Comparison of ENCODE assay signal across 15 mouse cellular contexts in the genomic region with DNA sequence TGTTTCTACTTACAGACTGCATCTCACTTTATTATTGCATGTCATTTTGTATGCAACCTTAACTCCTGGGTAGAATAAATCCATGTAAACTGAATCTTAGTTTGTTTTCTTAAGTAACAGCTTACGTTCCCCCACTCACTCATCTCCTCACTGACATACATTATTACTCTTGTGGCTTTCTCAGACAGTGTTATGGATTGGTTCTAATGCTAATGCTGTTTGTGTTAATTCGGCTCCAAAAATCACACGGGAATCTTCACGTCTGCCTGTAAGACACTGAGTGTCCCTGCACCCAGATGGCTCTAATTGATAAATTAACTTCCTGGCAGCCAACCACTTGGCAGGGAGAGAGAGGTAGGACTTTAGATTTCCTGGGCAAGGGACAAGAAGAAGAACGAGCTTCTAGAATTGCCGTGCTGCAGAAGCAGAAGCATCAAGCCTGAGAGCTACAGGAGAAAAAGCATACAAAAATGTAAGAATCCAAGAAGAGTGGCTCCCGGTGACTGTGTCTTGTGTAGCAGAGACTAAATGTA.
A peak's percentile ranks its signal among the peaks of the same experiment; 100 is the strongest.
DNase-seq lines count a peak whose midpoint lies in the region; ATAC-seq lines count a peak whose summit lies in the region.
"Had no signal": no experiment of that assay in that cellular context is flagged by ENCODE, and none has a peak within 500 bp of the region (broad histone marks: within the 10 kb centered on the region; RNA-seq: fewer than 3 reads in every experiment).

No protein-coding gene starts in this region.

- WGBS in forebrain, embryonic 15.5 days = 44% methylated on average over 7 of the region's 7 CpGs
- 78% methylated on average over 7 of the region's 7 CpGs for WGBS in forebrain, embryonic 12.5 days
- 35% methylated on average over 7 of the region's 7 CpGs for WGBS in kidney, embryonic 15.5 days

- no peaks in the 10 kb centered on the region for H3K9me3 ChIP-seq in forebrain, embryonic 15.5 days
- no peaks in the 10 kb centered on the region for H3K9me3 ChIP-seq in forebrain, embryonic 12.5 days
- no peaks in the 10 kb centered on the region for H3K9me3 ChIP-seq in kidney, embryonic 15.5 days (replicated peaks)
- H3K9me3 ChIP-seq: embryonic facial prominence, embryonic 15.5 days; liver, embryonic 13.5 days; midbrain, embryonic 10.5 days had no signal

- no peak overlapping the region for H3K4me3 ChIP-seq in forebrain, embryonic 15.5 days
- no peak overlapping the region for H3K4me3 ChIP-seq in forebrain, embryonic 12.5 days (replicated peaks)
- H3K4me3 ChIP-seq in kidney, embryonic 15.5 days (replicated peaks) = no peak overlapping the region
- H3K4me3 ChIP-seq: embryonic facial prominence, embryonic 15.5 days; liver, embryonic 13.5 days; midbrain, embryonic 10.5 days had no signal

- no peaks in the 10 kb centered on the region for H3K27me3 ChIP-seq in forebrain, embryonic 15.5 days
- no peaks in the 10 kb centered on the region for H3K27me3 ChIP-seq in forebrain, embryonic 12.5 days
- H3K27me3 ChIP-seq in kidney, embryonic 15.5 days = no peaks in the 10 kb centered on the region
- H3K27me3 ChIP-seq: embryonic facial prominence, embryonic 15.5 days; liver, embryonic 13.5 days had no signal

- peak; percentile 11 to 29 for DNase-seq in kidney, postnatal 36 days
- peak; percentile 21 to 26 for DNase-seq in right cerebral cortex, adult 2 months (ENCODE audit: low spot score in 2 of 2)
- DNase-seq in right cerebral cortex, postnatal 4 days = no peak
- peak; percentile 19 for DNase-seq in right cerebral cortex, postnatal 25 days
- no peak for DNase-seq in ovary, postnatal 14 days (ENCODE audit: low spot score)
- DNase-seq: B cell, adult 2 months; heart, postnatal 10 days; kidney, adult 18-20 months; liver, embryonic 13.5 days; spleen, adult 18-20 months had no signal

- H3K4me2 ChIP-seq in forebrain, embryonic 15.5 days (replicated peaks) = no peak overlapping the region
- no peak overlapping the region for H3K4me2 ChIP-seq in forebrain, embryonic 12.5 days
- no peak overlapping the region for H3K4me2 ChIP-seq in kidney, embryonic 15.5 days
- H3K4me2 ChIP-seq: embryonic facial prominence, embryonic 15.5 days; liver, embryonic 13.5 days had no signal

- H3K27ac ChIP-seq in forebrain, embryonic 15.5 days (replicated peaks) = 0 out of 2 replicates have a peak overlapping the region, but pooled peaks have one; percentile 36
- no peak overlapping the region for H3K27ac ChIP-seq in forebrain, embryonic 12.5 days
- no peak overlapping the region for H3K27ac ChIP-seq in kidney, embryonic 15.5 days
- H3K27ac ChIP-seq: embryonic facial prominence, embryonic 15.5 days; liver, embryonic 13.5 days; midbrain, embryonic 10.5 days had no signal

- H3K36me3 ChIP-seq in forebrain, embryonic 15.5 days = no peaks in the 10 kb centered on the region
- H3K36me3 ChIP-seq in forebrain, embryonic 12.5 days (replicated peaks) = no peaks in the 10 kb centered on the region
- H3K36me3 ChIP-seq in kidney, embryonic 15.5 days = no peaks in the 10 kb centered on the region
- H3K36me3 ChIP-seq: embryonic facial prominence, embryonic 15.5 days; liver, embryonic 13.5 days; midbrain, embryonic 10.5 days had no signal

- H3K9ac ChIP-seq in forebrain, embryonic 15.5 days (replicated peaks) = no peak overlapping the region
- H3K9ac ChIP-seq in forebrain, embryonic 12.5 days = no peak overlapping the region
- H3K9ac ChIP-seq in kidney, embryonic 15.5 days = no peak overlapping the region
- H3K9ac ChIP-seq: embryonic facial prominence, embryonic 15.5 days; liver, embryonic 13.5 days had no signal

- ATAC-seq in forebrain, embryonic 15.5 days (replicated peaks) = no peak; the same call in 1 of the 2 replicates
- ATAC-seq in forebrain, embryonic 12.5 days (ENCODE audit: low FRiP score) = no peak
- no peak for ATAC-seq in kidney, embryonic 15.5 days (replicated peaks; ENCODE audit: low FRiP score)

- H3K4me1 ChIP-seq in forebrain, embryonic 15.5 days = peaks cover 7% of the 10 kb centered on the region; the same call in 1 of the 2 replicates
- H3K4me1 ChIP-seq in forebrain, embryonic 12.5 days = no peaks in the 10 kb centered on the region; the same call in 1 of the 2 replicates
- no peaks in the 10 kb centered on the region for H3K4me1 ChIP-seq in kidney, embryonic 15.5 days
- H3K4me1 ChIP-seq: embryonic facial prominence, embryonic 15.5 days; liver, embryonic 13.5 days had no signal

Comparison
In these comparisons a context has a peak if more than half of its experiments do, and no peak if none do; other contexts are left out.
1. DNase-seq: peak in kidney, postnatal 36 days (2 of 2), right cerebral cortex, adult 2 months (2 of 2) and right cerebral cortex, postnatal 25 days (single experiment); none in right cerebral cortex, postnatal 4 days (single experiment) and ovary, postnatal 14 days (single experiment).